Mouse (Mus musculus) kidney, postnatal 0 days (tissue): Measurements from ENCODE around the gene Smcr8. TPM values are rescaled to one million over a fixed set of nuclear protein-coding genes. Genes with fewer than 3 reads are reported as not detected.

Experiments
- ATAC-seq: fragments of 200-750 bp; cut with Nextera tagmentation; replicated peaks from 2 replicates; pipeline ENCODE4 v1.8.0; 2017; ENCODE audit warnings: low read depth, moderate number of reproducible peaks, moderate TSS enrichment, moderate library complexity; ENCODE audit not compliant: low FRiP score
- DNase-seq: peaks from one replicate; pipeline ENCODE4 v3.0.0-alpha.2; 2016; ENCODE audit warnings: low spot score
- H3K27ac ChIP-seq: fragments of 300-500 bp; sonication (generic); 2 replicates; pipeline ENCODE4 v1.5.1; 2014; ENCODE audit warnings: mild to moderate bottlenecking
- H3K27me3 ChIP-seq: fragments of 300-500 bp; sonication (generic); 2 replicates; pipeline ENCODE4 v1.6.1; 2014; ENCODE audit warnings: low read length, mixed read lengths; ENCODE audit not compliant: insufficient read depth
- H3K36me3 ChIP-seq: fragments of 300-500 bp; sonication (generic); 2 replicates; pipeline ENCODE4 v1.6.1; 2014; ENCODE audit warnings: low read length, mixed read lengths; ENCODE audit not compliant: insufficient read depth
- H3K4me1 ChIP-seq: fragments of 300-500 bp; sonication (generic); replicated peaks from 2 replicates; pipeline ENCODE4 v1.6.1; 2014; ENCODE audit warnings: antibody characterized with exemption, low read length, mixed read lengths; ENCODE audit not compliant: insufficient read depth
- H3K4me2 ChIP-seq: fragments of 300-500 bp; sonication (generic); 2 replicates; pipeline ENCODE4 v1.6.1; 2014; ENCODE audit warnings: mild to moderate bottlenecking, low read length, moderate library complexity, mixed read lengths
- H3K4me3 ChIP-seq: fragments of 300-500 bp; sonication (generic); replicated peaks from 2 replicates; pipeline ENCODE4 v1.5.1; 2014; ENCODE audit warnings: low read depth, low read length
- H3K9ac ChIP-seq: fragments of 300-500 bp; sonication (generic); 2 replicates; pipeline ENCODE4 v1.6.1; 2014; ENCODE audit warnings: low read depth, low read length
- H3K9me3 ChIP-seq: fragments of 300-500 bp; sonication (generic); replicated peaks from 2 replicates; pipeline ENCODE4 v1.6.1; 2016; ENCODE audit warnings: low read length, inconsistent platforms, mixed read lengths
- CTCF ChIP-seq: IDR thresholded peaks from 2 replicates; pipeline ENCODE4 v1.5.1; 2016; ENCODE audit warnings: antibody characterized with exemption, low read depth, mild to moderate bottlenecking, moderate library complexity
- WGBS: fragments of 180-500 bp; shearing (Covaris S2); extraction: QIAGEN DNeasy Blood & Tissue Kit; methylation state at CpG from one replicate; pipeline ENCODE4 v1.1.7; 2014; 5-methylcytosine and 5-hydroxymethylcytosine counted together
- polyA plus RNA-seq: library from polyadenylated mRNA; unstranded; fragments of >200 nt; fragmentation: Nextera tagmentation; extraction: Ambion mirVana; gene quantifications from 2 replicates; pipeline ENCODE4 v1.2.1, GENCODE M21; 2015

The Smcr8 gene
- polyA plus RNA-seq, 1 experiment from 2014 or later = 4.0 TPM

GRCm38 (mm10) chr11:60776107-60776828, 1.1 kb upstream of the Smcr8 start:
- TF ChIP-seq CTCF = no peak
- Histone ChIP-seq H3K4me3 (peak overlapping the region; percentile 78), H3K36me3 (no peaks in the 10 kb centered on the region), H3K9me3 (no peaks in the 10 kb centered on the region), H3K27me3 (no peaks in the 10 kb centered on the region), H3K4me2 (peak overlapping the region; percentile 93), H3K27ac (peak overlapping the region; percentile 93), H3K4me1 (peaks cover 44% of the 10 kb centered on the region), H3K9ac (peak overlapping the region; percentile 83)
- no peak for ATAC-seq
- 2% methylated on average over 17 of the region's 17 CpGs for WGBS
- DNase-seq = no peak

GRCm38 (mm10) chr11:60777801-60778370, 562 bp downstream of the Smcr8 start:
- H3K9ac ChIP-seq = peak overlapping the region; percentile 83
- peak overlapping the region; percentile 78 for H3K4me3 ChIP-seq
- no peaks in the 10 kb centered on the region for H3K9me3 ChIP-seq
- DNase-seq = no peak
- H3K4me2 ChIP-seq = peak overlapping the region; percentile 93
- no peak for ATAC-seq
- peaks cover 51% of the 10 kb centered on the region for H3K4me1 ChIP-seq
- whole genome bisulfite sequencing = 23% methylated on average over 16 of the region's 16 CpGs
- H3K27me3 ChIP-seq = no peaks in the 10 kb centered on the region
- peak overlapping the region; percentile 93 for H3K27ac ChIP-seq
- TF ChIP-seq CTCF = no peak
- no peaks in the 10 kb centered on the region for H3K36me3 ChIP-seq

- Histone ChIP-seq H3K4me1 (peaks cover 51% of the 10 kb centered on the region), H3K9me3 (no peaks in the 10 kb centered on the region), H3K9ac (no peak overlapping the region), H3K27me3 (no peaks in the 10 kb centered on the region), H3K27ac (no peak overlapping the region), H3K36me3 (peaks cover 12% of the 10 kb centered on the region), H3K4me2 (peak overlapping the region; percentile 46), H3K4me3 (peak overlapping the region; percentile 18; the same call in 1 of the 2 replicates)
- WGBS = 86% methylated on average over 10 of the region's 10 CpGs
- no peak for TF ChIP-seq CTCF
- no peak for DNase-seq
- ATAC-seq = no peak
These were observed 2.4 kb downstream of the Smcr8 start for GRCm38 (mm10) chr11:60779673-60780189.

GRCm38 (mm10) chr11:60784179-60784922, 7.0 kb downstream of the Smcr8 start:
- peaks cover 40% of the 10 kb centered on the region for H3K36me3 ChIP-seq
- no peak overlapping the region for H3K4me3 ChIP-seq
- DNase-seq = no peak
- ATAC-seq = no peak
- no peaks in the 10 kb centered on the region for H3K27me3 ChIP-seq
- no peak overlapping the region for H3K4me2 ChIP-seq
- TF ChIP-seq CTCF = no peak
- 92% methylated on average over 8 of the region's 8 CpGs for WGBS
- H3K27ac ChIP-seq = no peak overlapping the region
- H3K9me3 ChIP-seq = no peaks in the 10 kb centered on the region
- H3K9ac ChIP-seq = no peak overlapping the region
- peaks cover 25% of the 10 kb centered on the region for H3K4me1 ChIP-seq

GRCm38 (mm10) chr11:60787595-60787994, 10.3 kb downstream of the Smcr8 start:
- Histone ChIP-seq H3K4me2 (no peak overlapping the region), H3K9me3 (no peaks in the 10 kb centered on the region), H3K4me1 (no peaks in the 10 kb centered on the region), H3K27me3 (no peaks in the 10 kb centered on the region), H3K27ac (no peak overlapping the region), H3K4me3 (no peak overlapping the region), H3K36me3 (peaks cover 53% of the 10 kb centered on the region), H3K9ac (no peak overlapping the region)
- WGBS = 69% methylated on average over 1 of the region's 1 CpGs
- TF ChIP-seq CTCF = no peak
- DNase-seq = no peak
- no peak for ATAC-seq

- WGBS = 72% methylated on average over 2 of the region's 2 CpGs
- ATAC-seq (no peak), DNase-seq (no peak)
- H3K9ac ChIP-seq = no peak overlapping the region
- H3K27me3 ChIP-seq = no peaks in the 10 kb centered on the region
- H3K4me1 ChIP-seq = no peaks in the 10 kb centered on the region
- H3K4me2 ChIP-seq = no peak overlapping the region
- H3K27ac ChIP-seq = no peak overlapping the region
- peaks cover 42% of the 10 kb centered on the region for H3K36me3 ChIP-seq
- no peak overlapping the region for H3K4me3 ChIP-seq
- no peak for TF ChIP-seq CTCF
- H3K9me3 ChIP-seq = no peaks in the 10 kb centered on the region
These were observed 13.1 kb downstream of the Smcr8 start for GRCm38 (mm10) chr11:60790472-60790871.
